Mouse (Mus musculus): Measurements from ENCODE around the gene Vkorc1l1. TPM values are rescaled to one million over a fixed set of nuclear protein-coding genes. Genes with fewer than 3 reads are reported as not detected.

Vkorc1l1 gene
- total and polyA plus RNA-seq, 2 experiments from 2014 or later: 22.8 to 87.1 TPM

- Histone ChIP-seq H3K9me3 (ENCODE audit: low read length) (no peaks in the 10 kb centered on the region), H3K27me3 (ENCODE audit: insufficient read depth, low read length) (no peaks in the 10 kb centered on the region), H3K4me3 (ENCODE audit: low read depth, low read length) (peak within 1 kb of the TSS; percentile 59), H3K36me3 (ENCODE audit: insufficient read depth, low read length) (no peaks in the 10 kb centered on the region), H3K4me1 (ENCODE audit: insufficient read depth, low read length) (no peaks in the 10 kb centered on the region; the same call in 1 of the 2 replicates), H3K27ac (ENCODE audit: low read depth, low read length) (peak within 1 kb of the TSS; percentile 91), H3K9ac (replicated peaks; ENCODE audit: low read length, poor library complexity, severe bottlenecking) (peak within 1 kb of the TSS; percentile 68), H3K4me2 (ENCODE audit: low read depth, low read length, poor library complexity, severe bottlenecking) (peak within 1 kb of the TSS; percentile 53)
- TF ChIP-seq CTCF (IDR thresholded peaks at IDR 0.05): no peak
- peak; percentile 80 for ATAC-seq (ENCODE audit: low FRiP score)
- DNase-seq (ENCODE audit: low spot score): peak; percentile 84
- 2% methylated on average over 51 of the region's 51 CpGs for WGBS
Observed at GRCm38 (mm10) chr5:130029142-130029897, 87.5 kb downstream of the Vkorc1l1 start, which contains the start of the genes Asl and Crcp. TSS of gene Asl (minus strand) at chr5:130029247. TSS of gene Crcp (plus strand) at chr5:130029290.

- no peak overlapping the region for H3K27ac ChIP-seq (ENCODE audit: low read depth, low read length)
- no peak overlapping the region for H3K9ac ChIP-seq (replicated peaks; ENCODE audit: low read length, poor library complexity, severe bottlenecking)
- no peak for TF ChIP-seq CTCF (IDR thresholded peaks at IDR 0.05)
- H3K36me3 ChIP-seq (ENCODE audit: insufficient read depth, low read length): peaks cover 6% of the 10 kb centered on the region; the same call in 1 of the 2 replicates
- ATAC-seq (ENCODE audit: low FRiP score) (no peak), DNase-seq (ENCODE audit: low spot score) (no peak)
- no peaks in the 10 kb centered on the region; the same call in 1 of the 2 replicates for H3K4me1 ChIP-seq (ENCODE audit: insufficient read depth, low read length)
- H3K4me3 ChIP-seq (ENCODE audit: low read depth, low read length): no peak overlapping the region
- no peaks in the 10 kb centered on the region for H3K27me3 ChIP-seq (ENCODE audit: insufficient read depth, low read length)
- H3K4me2 ChIP-seq (ENCODE audit: low read depth, low read length, poor library complexity, severe bottlenecking): no peak overlapping the region
- no peaks in the 10 kb centered on the region for H3K9me3 ChIP-seq (ENCODE audit: low read length)
- WGBS: 92% methylated on average over 19 of the region's 19 CpGs
Observed at GRCm38 (mm10) chr5:130031410-130032390, 89.9 kb downstream of the Vkorc1l1 start.

- WGBS: 93% methylated on average over 2 of the region's 2 CpGs
Observed at GRCm38 (mm10) chr5:130033869-130034268, 92.1 kb downstream of the Vkorc1l1 start.

More at GRCm38 (mm10) chr5:130033869-130034268, 92.1 kb downstream of the Vkorc1l1 start:
- no peak overlapping the region for H3K27ac ChIP-seq (ENCODE audit: low read depth, low read length)
- H3K9ac ChIP-seq (replicated peaks; ENCODE audit: low read length, poor library complexity, severe bottlenecking): no peak overlapping the region
- ATAC-seq (ENCODE audit: low FRiP score): no peak
- peaks cover 17% of the 10 kb centered on the region for H3K36me3 ChIP-seq (ENCODE audit: insufficient read depth, low read length)
- TF ChIP-seq CTCF (IDR thresholded peaks at IDR 0.05): no peak
- no peaks in the 10 kb centered on the region for H3K27me3 ChIP-seq (ENCODE audit: insufficient read depth, low read length)
- H3K4me1 ChIP-seq (ENCODE audit: insufficient read depth, low read length): no peaks in the 10 kb centered on the region; the same call in 1 of the 2 replicates
- no peak for DNase-seq (ENCODE audit: low spot score)
- H3K9me3 ChIP-seq (ENCODE audit: low read length): no peaks in the 10 kb centered on the region
- no peak overlapping the region for H3K4me3 ChIP-seq (ENCODE audit: low read depth, low read length)
- no peak overlapping the region for H3K4me2 ChIP-seq (ENCODE audit: low read depth, low read length, poor library complexity, severe bottlenecking)

Other genes with a start within 250 kb of the Vkorc1l1 start
- gene Sept14, start 233.5 kb upstream of the Vkorc1l1 start, total RNA-seq (2014; rRNA removed): not detected in 2 replicates
- gene Sept14, start 233.5 kb upstream of the Vkorc1l1 start, polyA plus RNA-seq (2015; fragmentation: Nextera tagmentation; extraction: Ambion mirVana): not detected in 2 replicates
- gene Mrps17, start 226.5 kb upstream of the Vkorc1l1 start, total RNA-seq (2014; rRNA removed): 124 and 163 TPM in 2 replicates
- 161 and 176 TPM in 2 replicates for gene Mrps17, start 226.5 kb upstream of the Vkorc1l1 start, polyA plus RNA-seq (2015; fragmentation: Nextera tagmentation; extraction: Ambion mirVana)
- gene Nipsnap2, start 216.9 kb upstream of the Vkorc1l1 start, total RNA-seq (2014; rRNA removed): 66.7 and 79.0 TPM in 2 replicates
- 108 and 109 TPM in 2 replicates for gene Nipsnap2, start 216.9 kb upstream of the Vkorc1l1 start, polyA plus RNA-seq (2015; fragmentation: Nextera tagmentation; extraction: Ambion mirVana)
- gene Psph, start 154.5 kb upstream of the Vkorc1l1 start, total RNA-seq (2014; rRNA removed): 18.5 and 33.1 TPM in 2 replicates
- 40.3 and 42.0 TPM in 2 replicates for gene Psph, start 154.5 kb upstream of the Vkorc1l1 start, polyA plus RNA-seq (2015; fragmentation: Nextera tagmentation; extraction: Ambion mirVana)
- gene Sumf2, start 95.0 kb upstream of the Vkorc1l1 start, total RNA-seq (2014; rRNA removed): 33.5 and 56.9 TPM in 2 replicates
- gene Sumf2, start 95.0 kb upstream of the Vkorc1l1 start, polyA plus RNA-seq (2015; fragmentation: Nextera tagmentation; extraction: Ambion mirVana): 24.5 and 26.8 TPM in 2 replicates
- gene Chchd2, start 54.5 kb upstream of the Vkorc1l1 start, total RNA-seq (2014; rRNA removed): 742 and 901 TPM in 2 replicates
- gene Chchd2, start 54.5 kb upstream of the Vkorc1l1 start, polyA plus RNA-seq (2015; fragmentation: Nextera tagmentation; extraction: Ambion mirVana): 693 and 752 TPM in 2 replicates
- 15.1 TPM in 2 replicates for gene Zbed5, start 46.2 kb upstream of the Vkorc1l1 start, total RNA-seq (2014; rRNA removed)
- 10.7 and 10.9 TPM in 2 replicates for gene Zbed5, start 46.2 kb upstream of the Vkorc1l1 start, polyA plus RNA-seq (2015; fragmentation: Nextera tagmentation; extraction: Ambion mirVana)
- gene Phkg1, start 43.4 kb upstream of the Vkorc1l1 start, total RNA-seq (2014; rRNA removed): 0.66 and 3.0 TPM in 2 replicates
- 1.5 TPM in 2 replicates for gene Phkg1, start 43.4 kb upstream of the Vkorc1l1 start, polyA plus RNA-seq (2015; fragmentation: Nextera tagmentation; extraction: Ambion mirVana)
- gene Nupr1l, start 33.4 kb upstream of the Vkorc1l1 start, total RNA-seq (2014; rRNA removed): 1.1 and 1.9 TPM in 2 replicates
- gene Nupr1l, start 33.4 kb upstream of the Vkorc1l1 start, polyA plus RNA-seq (2015; fragmentation: Nextera tagmentation; extraction: Ambion mirVana): 5.2 and 5.8 TPM in 2 replicates
- 22.0 and 26.7 TPM in 2 replicates for gene Gusb, start 61.1 kb downstream of the Vkorc1l1 start, total RNA-seq (2014; rRNA removed)
- 42.3 and 44.9 TPM in 2 replicates for gene Gusb, start 61.1 kb downstream of the Vkorc1l1 start, polyA plus RNA-seq (2015; fragmentation: Nextera tagmentation; extraction: Ambion mirVana)
- 34.0 and 39.1 TPM in 2 replicates for gene Asl, start 87.3 kb downstream of the Vkorc1l1 start, total RNA-seq (2014; rRNA removed)
- gene Asl, start 87.3 kb downstream of the Vkorc1l1 start, polyA plus RNA-seq (2015; fragmentation: Nextera tagmentation; extraction: Ambion mirVana): 52.8 and 54.0 TPM in 2 replicates
- gene Crcp, start 87.3 kb downstream of the Vkorc1l1 start, total RNA-seq (2014; rRNA removed): 54.0 and 63.3 TPM in 2 replicates
- 86.8 and 90.9 TPM in 2 replicates for gene Crcp, start 87.3 kb downstream of the Vkorc1l1 start, polyA plus RNA-seq (2015; fragmentation: Nextera tagmentation; extraction: Ambion mirVana)
- 37.1 and 46.5 TPM in 2 replicates for gene Tpst1, start 131.4 kb downstream of the Vkorc1l1 start, total RNA-seq (2014; rRNA removed)
- gene Tpst1, start 131.4 kb downstream of the Vkorc1l1 start, polyA plus RNA-seq (2015; fragmentation: Nextera tagmentation; extraction: Ambion mirVana): 50.0 TPM in 2 replicates
- 19.5 and 22.3 TPM in 2 replicates for gene Kctd7, start 202.9 kb downstream of the Vkorc1l1 start, total RNA-seq (2014; rRNA removed)
- gene Kctd7, start 202.9 kb downstream of the Vkorc1l1 start, polyA plus RNA-seq (2015; fragmentation: Nextera tagmentation; extraction: Ambion mirVana): 12.2 and 14.3 TPM in 2 replicates
- 15.5 and 24.2 TPM in 2 replicates for gene Rabgef1, start 229.8 kb downstream of the Vkorc1l1 start, total RNA-seq (2014; rRNA removed)
- 31.3 and 34.1 TPM in 2 replicates for gene Rabgef1, start 229.8 kb downstream of the Vkorc1l1 start, polyA plus RNA-seq (2015; fragmentation: Nextera tagmentation; extraction: Ambion mirVana)

All from midbrain, postnatal 0 days (tissue).